Mouse (Mus musculus): ENCODE measurements around the gene Agap2.
A peak's percentile ranks its signal among the peaks of the same experiment; 100 is the strongest.

The Agap2 gene

DNA sequence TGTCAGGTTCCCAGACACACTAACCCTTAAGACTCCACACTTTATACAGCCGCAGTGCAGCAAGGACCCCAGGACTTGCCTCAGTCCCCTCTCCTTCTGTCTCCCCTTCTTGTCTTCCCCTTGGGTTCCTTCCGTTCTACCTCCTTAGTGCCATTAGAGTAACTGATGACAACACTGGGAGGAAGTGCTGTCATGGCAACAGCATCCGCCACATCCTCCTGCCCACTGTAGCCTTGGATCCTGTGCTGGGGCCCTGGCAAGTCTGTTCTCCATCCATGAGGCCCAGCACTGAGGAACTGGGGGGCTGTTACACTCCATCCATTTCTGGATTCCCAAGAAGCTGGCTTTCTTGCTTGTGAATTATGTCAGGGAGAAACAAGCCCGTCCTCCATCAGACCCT is 998 bp downstream of the Agap2 start:
- DNase-seq (ENCODE audit: low spot score in 2 of 2), result peak in 1 of 2 experiments; percentile 64

- no peak for DNase-seq (ENCODE audit: low spot score in 2 of 2)
Measured at GRCm38 (mm10) chr10:127077515-127077914, 2.4 kb downstream of the Agap2 start.

GRCm38 (mm10) chr10:127078001-127078676 is 3.1 kb downstream of the Agap2 start:
- no peak for DNase-seq (ENCODE audit: low spot score in 2 of 2)

DNA sequence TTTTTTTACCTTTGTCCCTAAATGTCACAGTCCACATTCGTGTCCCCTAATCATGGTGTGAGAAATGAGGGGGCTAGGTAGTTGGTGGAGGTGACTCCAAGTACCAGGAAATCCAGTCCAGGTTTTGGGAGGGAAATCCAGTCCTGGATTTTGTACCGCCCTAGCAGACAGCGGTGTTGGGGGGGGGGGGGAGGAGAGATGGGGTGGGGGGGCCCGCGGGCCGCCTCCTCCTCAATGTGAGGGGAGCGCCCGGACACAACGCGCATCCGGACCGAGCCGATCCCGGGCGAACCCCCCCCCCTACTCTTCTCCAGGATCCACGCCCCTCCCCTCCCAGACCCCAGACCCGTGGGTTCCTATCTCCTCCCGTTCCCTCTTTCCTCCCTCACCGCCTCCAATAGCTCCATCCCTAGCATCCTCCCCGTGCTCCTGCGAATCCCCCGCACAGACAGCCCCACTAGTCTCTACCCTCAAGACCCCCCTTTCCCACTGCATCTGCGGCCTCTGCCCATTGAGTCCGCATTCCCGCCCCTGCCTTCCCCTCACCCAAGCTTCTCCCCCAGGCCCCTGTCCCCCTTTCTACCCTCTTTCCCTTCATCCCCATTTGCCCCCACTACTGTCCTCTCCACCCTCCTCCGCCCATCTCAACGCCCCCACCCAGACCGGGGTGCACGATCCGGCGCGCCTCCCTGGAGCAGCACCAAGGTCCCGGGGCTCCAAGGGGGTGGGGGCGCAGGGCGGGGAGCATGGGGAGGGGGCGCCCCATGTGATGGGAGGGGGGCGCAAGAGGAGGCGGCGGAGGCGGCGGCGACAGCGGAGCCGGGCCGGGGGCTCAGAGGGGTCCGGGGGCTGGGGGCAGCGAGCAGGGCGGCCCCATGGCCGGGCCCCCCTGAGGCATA is 3.8 kb downstream of the Agap2 start:
- no peak for DNase-seq (ENCODE audit: low spot score in 2 of 2)

DNA sequence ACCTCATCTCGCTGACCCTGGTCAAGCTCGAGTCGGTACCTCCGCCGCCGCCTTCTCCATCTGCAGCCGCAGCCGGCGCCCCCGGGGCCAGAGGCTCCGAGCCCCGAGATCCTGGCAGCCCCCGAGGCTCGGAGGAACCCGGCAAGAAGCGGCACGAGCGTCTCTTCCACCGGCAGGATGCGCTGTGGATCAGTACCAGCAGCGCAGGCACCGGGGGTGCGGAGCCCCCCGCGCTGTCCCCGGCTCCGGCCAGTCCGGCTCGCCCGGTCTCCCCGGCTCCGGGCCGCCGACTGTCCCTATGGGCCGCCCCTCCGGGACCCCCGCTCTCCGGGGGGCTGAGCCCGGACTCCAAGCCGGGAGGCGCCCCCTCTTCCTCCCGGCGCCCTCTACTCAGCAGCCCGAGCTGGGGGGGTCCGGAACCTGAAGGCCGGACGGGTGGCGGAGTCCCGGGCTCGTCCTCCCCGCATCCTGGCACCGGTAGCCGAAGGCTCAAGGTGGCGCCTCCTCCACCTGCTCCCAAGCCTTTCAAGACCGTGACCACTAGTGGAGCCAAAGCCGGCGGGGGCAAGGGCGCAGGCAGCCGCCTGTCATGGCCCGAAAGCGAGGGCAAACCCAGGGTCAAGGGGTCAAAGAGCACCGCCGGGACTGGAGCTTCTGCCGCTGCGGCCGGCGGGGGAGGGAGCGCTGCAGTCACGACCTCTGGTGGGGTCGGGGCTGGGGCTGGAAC is 4.7 kb downstream of the Agap2 start:
- no peak for DNase-seq (ENCODE audit: low spot score in 2 of 2)

DNA sequence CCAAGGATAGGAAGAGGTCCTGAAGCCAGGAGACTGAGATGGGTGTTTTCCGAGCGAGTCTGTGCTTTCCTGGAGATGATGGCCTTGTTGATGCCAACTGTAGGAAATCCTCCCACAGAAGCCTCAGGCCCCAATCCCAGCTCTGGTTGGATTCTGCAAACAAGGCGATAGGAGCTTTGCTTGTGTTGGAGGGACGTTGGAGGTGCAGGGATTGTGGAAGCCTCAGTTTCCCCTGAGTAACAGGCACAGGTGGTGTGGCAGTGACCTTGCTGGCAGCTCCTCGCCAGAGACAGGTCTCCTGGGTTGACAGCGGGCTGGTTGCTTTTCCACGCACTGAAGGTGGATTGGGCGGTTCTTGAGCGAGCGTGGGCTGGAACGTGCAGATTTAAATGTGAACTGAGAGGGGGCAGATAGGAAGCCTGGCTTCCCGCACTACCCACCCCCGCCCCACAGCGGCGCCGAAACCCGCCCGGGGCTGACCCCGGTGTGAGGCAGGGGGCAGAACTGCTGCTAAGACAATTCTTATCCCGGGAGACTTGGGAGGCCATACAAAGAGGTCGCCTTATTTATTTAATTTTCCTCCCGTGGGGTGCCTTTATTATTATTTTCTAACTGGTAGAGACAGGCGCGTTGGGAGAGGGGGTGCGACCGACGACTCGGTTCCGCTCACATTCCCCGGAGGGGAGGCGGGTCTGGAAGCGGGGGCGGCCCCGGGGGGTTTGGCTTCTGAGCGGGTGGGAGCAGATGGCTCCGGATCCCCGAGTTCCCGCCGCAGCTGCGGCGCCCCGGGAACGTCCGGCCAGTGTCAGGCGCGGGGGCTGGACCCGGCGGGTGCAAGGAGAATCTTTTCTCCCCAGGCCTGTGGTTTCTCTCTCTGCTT is 6.1 kb downstream of the Agap2 start:
- DNase-seq (ENCODE audit: low spot score in 2 of 2), result no peak

GRCm38 (mm10) chr10:127081996-127082620 is 7.0 kb downstream of the Agap2 start:
- DNase-seq (ENCODE audit: low spot score in 2 of 2), result no peak

DNA sequence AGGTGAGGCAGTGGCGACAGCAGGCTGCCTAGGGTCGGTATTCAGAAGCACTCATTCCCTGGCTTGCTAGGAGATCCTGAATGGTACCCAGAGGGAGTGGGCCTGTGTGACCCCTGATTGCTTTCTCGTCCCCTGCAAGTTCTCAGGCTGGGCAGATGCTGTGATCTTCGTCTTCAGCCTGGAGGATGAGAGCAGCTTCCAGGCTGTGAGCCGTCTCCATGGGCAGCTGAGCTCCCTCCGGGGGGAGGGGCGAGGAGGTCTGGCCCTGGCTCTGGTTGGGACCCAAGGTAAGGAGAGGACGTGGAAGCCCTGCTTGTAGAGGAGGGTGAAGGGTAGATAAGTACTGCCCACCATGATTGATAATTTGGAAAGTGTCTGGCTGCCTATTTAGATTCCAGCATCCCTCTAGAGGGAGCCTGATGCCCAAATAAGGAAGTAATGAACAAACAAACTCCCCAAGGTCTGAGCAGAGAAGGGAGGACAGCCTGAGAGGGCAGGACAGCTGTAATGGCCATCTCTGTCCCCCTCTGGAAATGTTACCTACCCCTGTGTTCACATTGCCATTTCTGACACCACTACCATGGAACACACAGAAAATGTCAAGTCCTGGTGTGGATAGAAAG is 8.3 kb downstream of the Agap2 start:
- no peak for DNase-seq (ENCODE audit: low spot score in 2 of 2)

DNA sequence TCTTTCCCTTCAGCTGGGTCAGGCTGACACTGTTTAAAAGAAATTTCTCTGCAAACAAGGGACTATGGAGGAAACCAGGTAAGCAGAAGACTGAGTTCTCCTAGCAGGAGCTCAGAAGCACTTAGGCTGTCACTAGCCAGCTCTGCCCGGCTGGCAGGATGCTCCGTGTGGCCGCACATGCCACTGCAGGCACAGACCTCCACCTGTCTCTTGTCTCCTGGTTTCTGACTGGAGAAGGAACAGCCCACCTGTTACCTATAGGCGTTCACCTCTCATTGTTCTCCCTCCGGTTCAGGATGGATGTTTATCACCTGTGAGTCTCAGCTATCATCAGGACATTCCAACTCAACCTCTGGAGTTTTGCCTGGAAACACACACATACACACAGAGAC is 8.8 kb downstream of the Agap2 start:
- no peak for DNase-seq (ENCODE audit: low spot score in 2 of 2)

- DNase-seq (ENCODE audit: low spot score in 2 of 2), result no peak
Measured at GRCm38 (mm10) chr10:127085052-127085451, 10.0 kb downstream of the Agap2 start.

GRCm38 (mm10) chr10:127085633-127086032 is 10.5 kb downstream of the Agap2 start:
- DNase-seq (ENCODE audit: low spot score in 2 of 2), result no peak

DNA sequence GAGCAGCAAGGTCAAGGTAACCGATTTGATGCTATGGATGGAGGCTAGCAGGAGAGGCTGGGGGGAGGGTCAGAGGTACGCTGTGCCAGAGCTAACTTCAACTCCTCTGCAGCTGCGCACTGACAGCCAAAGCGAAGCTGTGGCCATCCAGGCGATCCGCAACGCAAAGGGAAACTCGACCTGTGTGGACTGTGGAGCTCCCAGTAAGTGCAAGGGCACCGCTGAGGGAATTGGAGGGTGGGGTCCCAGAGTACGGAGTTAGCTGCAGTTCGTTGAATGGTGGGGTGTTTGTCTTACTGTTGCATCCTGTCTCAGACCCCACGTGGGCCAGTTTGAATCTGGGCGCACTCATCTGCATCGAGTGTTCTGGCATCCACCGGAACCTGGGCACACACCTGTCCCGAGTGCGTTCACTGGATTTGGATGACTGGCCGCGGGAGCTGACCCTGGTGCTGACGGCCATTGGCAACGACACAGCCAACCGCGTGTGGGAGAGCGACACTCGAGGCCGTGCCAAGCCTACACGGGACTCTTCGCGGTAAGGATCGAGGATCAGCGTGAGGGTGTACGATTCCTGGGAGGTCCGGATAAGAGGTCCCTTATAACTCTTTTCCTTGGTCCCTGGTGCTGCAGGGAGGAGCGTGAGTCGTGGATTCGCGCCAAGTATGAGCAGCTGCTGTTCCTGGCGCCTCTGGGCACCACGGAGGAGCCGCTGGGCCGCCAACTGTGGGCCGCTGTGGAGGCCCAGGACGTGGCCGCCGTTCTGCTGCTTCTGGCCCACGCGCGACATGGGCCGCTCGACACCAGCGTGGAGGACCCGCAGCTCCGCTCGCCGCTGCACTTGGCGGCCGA is 15.7 kb downstream of the Agap2 start:
- DNase-seq (ENCODE audit: low spot score in 2 of 2), result no peak

DNA sequence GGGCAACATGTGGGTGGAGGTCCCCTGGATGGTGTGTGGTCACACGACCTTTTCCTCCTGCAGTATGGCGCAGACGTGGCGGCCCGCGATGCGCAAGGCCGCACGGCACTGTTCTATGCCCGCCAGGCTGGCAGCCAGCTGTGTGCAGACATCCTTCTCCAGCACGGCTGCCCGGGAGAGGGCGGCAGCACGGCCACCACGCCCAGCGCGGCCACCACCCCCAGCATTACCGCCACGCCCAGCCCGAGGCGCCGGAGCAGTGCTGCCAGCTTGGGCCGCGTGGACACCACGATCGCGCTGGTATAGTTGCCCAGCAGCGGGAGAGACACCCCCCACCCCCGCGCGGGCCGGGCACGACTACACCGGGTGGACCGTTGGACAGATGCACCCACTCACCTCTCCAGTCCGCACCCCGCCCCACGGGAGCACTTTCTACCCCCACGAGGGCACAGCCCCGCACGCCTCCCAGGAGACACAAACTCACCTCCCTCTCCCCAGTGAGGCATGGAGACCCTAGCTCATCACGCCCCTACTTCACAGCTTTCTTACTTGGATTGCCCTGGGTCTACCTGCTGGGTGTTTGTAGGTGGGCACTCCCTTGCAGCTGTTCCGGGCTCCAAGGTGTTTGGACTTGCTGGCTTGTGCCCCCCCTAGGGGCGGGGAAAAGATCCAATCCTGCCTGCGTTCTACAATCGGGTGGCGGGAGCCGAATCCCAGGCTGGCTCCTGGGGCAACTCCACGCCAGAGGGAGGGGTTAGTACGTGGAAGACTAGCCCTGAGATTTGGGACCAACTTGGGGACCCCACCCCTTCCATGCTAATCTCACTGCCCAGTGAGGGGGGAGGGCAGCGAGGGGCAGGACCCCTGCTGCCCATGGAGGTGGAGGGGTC is 16.7 kb downstream of the Agap2 start:
- no peak for DNase-seq (ENCODE audit: low spot score in 2 of 2)

DNA sequence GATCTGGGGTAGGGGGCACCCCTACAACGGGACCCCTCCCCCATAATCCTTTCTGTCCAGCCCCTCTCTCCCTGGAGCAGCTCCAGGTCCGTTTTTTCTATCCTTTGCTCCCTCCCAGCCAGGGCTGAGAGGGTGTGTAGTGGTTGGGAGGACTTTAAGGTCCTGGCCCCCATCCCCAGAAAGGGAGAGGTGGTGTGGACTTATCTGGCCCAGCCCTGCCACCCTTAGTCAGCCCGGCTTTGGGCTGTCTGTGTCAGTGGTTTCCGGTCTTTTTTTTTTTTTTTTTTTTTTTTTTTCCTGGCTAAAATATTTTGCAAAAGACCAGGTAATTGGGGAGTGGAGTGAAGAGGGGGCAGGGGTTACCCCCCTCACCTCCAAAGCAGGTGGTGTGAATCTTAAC is 17.7 kb downstream of the Agap2 start:
- no peak for DNase-seq (ENCODE audit: low spot score in 2 of 2)

GRCm38 (mm10) chr10:127094382-127094802 is 19.3 kb downstream of the Agap2 start:
- DNase-seq (ENCODE audit: low spot score in 2 of 2), result no peak

DNA sequence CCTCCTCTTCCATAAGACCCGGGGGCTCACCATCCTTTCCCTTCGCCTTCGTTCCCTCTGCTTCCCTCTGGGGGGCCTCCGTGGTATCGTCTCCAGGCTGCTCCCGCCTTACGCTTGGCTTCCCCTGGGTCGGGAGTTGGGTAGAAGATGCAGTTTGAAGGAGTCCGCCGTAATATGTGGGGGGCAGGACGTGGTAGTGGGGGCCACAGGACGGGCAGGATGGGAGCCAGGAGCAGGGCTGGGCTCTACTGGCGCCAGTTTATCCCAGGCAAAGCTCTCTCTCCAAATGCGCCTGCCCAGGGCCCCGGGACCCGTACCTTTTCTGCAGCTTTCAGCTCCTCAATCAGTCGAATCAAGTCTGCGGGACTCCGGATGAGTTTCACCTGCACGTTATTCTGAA is 23.4 kb downstream of the Agap2 start:
- no peak for DNase-seq (ENCODE audit: low spot score in 2 of 2)

DNA sequence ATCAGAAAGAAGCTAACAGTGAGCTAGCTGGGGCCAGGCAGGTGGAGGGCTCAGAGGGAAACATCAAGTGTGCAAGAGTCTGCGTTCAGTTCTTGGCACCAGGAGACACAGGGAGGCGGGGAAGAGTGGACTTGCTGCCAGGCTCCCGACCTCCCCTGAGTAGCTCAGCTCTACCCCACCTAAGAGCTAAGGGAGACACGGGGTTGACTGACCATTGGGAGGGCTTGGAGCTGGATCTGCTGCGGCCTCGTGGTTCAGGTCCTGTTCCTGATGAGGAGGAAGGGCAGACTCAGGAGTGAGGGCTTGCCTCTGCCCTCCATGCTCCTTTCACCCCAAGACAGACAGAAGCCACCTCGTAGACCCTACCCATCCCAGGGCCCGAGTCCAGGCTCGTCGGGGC is 24.1 kb downstream of the Agap2 start:
- DNase-seq (ENCODE audit: low spot score in 2 of 2), result no peak

GRCm38 (mm10) chr10:127099868-127100267 is 24.8 kb downstream of the Agap2 start:
- no peak for DNase-seq (ENCODE audit: low spot score in 2 of 2)

GRCm38 (mm10) chr10:127100414-127100813 is 25.3 kb downstream of the Agap2 start:
- DNase-seq (ENCODE audit: low spot score in 2 of 2), result no peak
